19 mouse cellular contexts compared by ENCODE assay signal in genomic region chr13:45230804-45231203, GRCm38 (mm10).
"Had no signal": no experiment of that assay in that cellular context is flagged by ENCODE, and none has a peak within 500 bp of the region (broad histone marks: within the 10 kb centered on the region; RNA-seq: fewer than 3 reads in every experiment).

No protein-coding gene starts in this region.

- DNase-seq: kidney, adult 2 months; kidney, postnatal 14 days; kidney, postnatal 4 days; liver, embryonic 13.5 days; lung, adult 2 months; lung, postnatal 14 days; lung, postnatal 4 days; right cerebral cortex, adult 18-20 months; right cerebral cortex, postnatal 14 days; right cerebral cortex, postnatal 4 days; thymus, adult 2 months; thymus, postnatal 14 days; thymus, postnatal 4 days had no signal

- H3K9ac ChIP-seq: kidney, embryonic 15.5 days; liver, embryonic 13.5 days; midbrain, embryonic 12.5 days; midbrain, embryonic 15.5 days; neural tube, embryonic 15.5 days had no signal

- H3K27me3 ChIP-seq: kidney, embryonic 15.5 days had no signal

- H3K36me3 ChIP-seq: kidney, embryonic 15.5 days; liver, embryonic 13.5 days; midbrain, embryonic 12.5 days; midbrain, embryonic 15.5 days; neural tube, embryonic 15.5 days had no signal

- H3K27ac ChIP-seq: kidney, embryonic 15.5 days; liver, embryonic 13.5 days; midbrain, embryonic 12.5 days; midbrain, embryonic 15.5 days; neural tube, embryonic 15.5 days; stomach, postnatal 0 days had no signal

- H3K9me3 ChIP-seq: kidney, embryonic 15.5 days; liver, embryonic 13.5 days; midbrain, embryonic 12.5 days; midbrain, embryonic 15.5 days; neural tube, embryonic 15.5 days had no signal

- H3K4me2 ChIP-seq: kidney, embryonic 15.5 days; liver, embryonic 13.5 days; midbrain, embryonic 12.5 days; midbrain, embryonic 15.5 days; neural tube, embryonic 15.5 days had no signal

- H3K4me3 ChIP-seq: kidney, embryonic 15.5 days; liver, embryonic 13.5 days; midbrain, embryonic 12.5 days; midbrain, embryonic 15.5 days; myocyte; neural tube, embryonic 15.5 days had no signal

- ATAC-seq: midbrain, embryonic 15.5 days had no signal

- H3K4me1 ChIP-seq: kidney, embryonic 15.5 days; liver, embryonic 13.5 days; midbrain, embryonic 15.5 days had no signal
